Mouse (Mus musculus): Measurements from ENCODE around the gene Eif5a.

GRCm38 (mm10) chr11:69966006-69966859 is 44.5 kb upstream of the Eif5a start:
- no peak for TF ChIP-seq CTCF (conservative IDR thresholded peaks at IDR 0.05; ENCODE audit: low read length)
- no peak for TF ChIP-seq POU5F1 (IDR thresholded peaks at IDR 0.05; ENCODE audit: borderline replicate concordance, low read length)
